Mouse (Mus musculus): ENCODE measurements around the gene Tfip11.

DNA sequence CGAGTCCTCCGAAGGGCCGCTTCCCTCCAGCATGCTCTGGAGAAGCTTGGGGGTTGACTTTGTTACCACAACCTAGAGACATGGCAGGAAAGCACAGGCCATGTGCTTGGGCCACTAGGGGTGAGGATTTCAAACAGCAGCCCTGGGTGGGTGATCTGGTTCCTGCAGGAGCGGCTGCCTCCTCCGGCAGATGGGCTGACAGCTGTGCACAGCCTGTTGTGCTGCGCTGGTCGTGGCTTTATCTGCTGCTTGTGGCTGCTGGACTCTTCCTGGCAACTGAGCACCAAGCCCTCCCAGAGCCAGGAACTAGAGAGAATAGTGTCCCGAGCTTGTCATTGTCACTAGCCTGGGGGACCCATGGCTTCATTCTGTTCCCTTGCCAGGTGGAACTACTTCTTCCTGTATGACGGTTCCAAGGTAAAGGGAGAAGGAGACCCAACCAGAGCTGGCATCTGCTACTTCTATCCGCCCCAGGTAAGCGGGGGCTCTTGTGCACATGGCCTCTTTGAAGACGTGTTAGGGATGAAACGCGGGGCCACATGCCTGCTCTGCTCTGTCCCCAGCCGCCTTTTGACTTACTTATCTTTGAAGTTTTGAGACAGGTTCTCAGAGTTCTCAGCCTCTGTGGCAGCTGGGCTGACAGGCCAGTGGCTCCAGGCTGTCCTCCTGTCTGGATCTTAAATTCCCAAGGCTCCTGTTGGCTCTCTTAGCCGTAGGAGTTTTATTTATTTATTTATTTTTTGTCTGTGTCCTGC is 20.2 kb downstream of the Tfip11 start:
- TF ChIP-seq MYOD1 (IDR thresholded peaks at IDR 0.05; ENCODE audit: control insufficient read depth, insufficient read length, low read depth) (no peak), CEBPB (IDR thresholded peaks at IDR 0.05; ENCODE audit: low read depth) (no peak)
